Mouse (Mus musculus): ENCODE measurements around the gene Tjp3. TPM values are rescaled to one million over a fixed set of nuclear protein-coding genes. Genes with fewer than 3 reads are reported as not detected.

Gene Tjp3
- total RNA-seq, 2 experiments from 2014 or later, result 0.14 to 0.34 TPM

- intact Hi-C loops (cut with DNase I), result no loop called here
- DNase-seq, result no peak
Observed at GRCm38 (mm10) chr10:81277676-81278075, 13.7 kb downstream of the Tjp3 start.

DNA sequence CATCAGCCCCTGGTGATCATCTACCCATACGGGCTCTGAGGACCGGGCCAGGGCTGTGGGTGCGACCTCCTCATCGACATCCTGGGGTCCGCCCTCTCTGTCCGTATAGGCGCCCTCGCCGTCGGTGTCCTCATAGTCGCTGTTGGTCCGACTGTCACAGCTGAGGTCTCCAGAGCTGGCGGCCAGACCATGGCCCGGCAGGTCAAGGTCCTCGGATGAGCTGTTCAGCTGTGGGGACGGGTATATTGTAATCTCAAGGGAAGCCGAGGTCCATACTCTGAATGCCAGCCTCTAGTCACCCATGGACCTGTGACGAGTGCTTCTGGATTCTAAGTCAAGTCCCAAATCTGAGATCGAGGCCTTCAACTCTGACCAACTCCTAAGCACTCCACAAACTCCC, 17.5 kb downstream of the Tjp3 start:
- no peak for DNase-seq
- intact Hi-C loops (cut with DNase I), result no loop called here

GRCm38 (mm10) chr10:81272356-81272755, 19.0 kb downstream of the Tjp3 start:
- intact Hi-C loops (cut with DNase I), result no loop called here
- DNase-seq, result no peak

- DNase-seq, result no peak
- intact Hi-C loops (cut with DNase I), result loop anchor here (10.0 kb wide), 1 partner anchor 554 kb away; no protein-coding TSS in a partner anchor
Observed at GRCm38 (mm10) chr10:81268643-81269412, 22.6 kb downstream of the Tjp3 start.

- intact Hi-C loops (cut with DNase I), result loop anchor here (10.0 kb wide), 1 partner anchor 553 kb away; no protein-coding TSS in a partner anchor
- peak; percentile 82 to 88 for DNase-seq
Observed at GRCm38 (mm10) chr10:81268056-81268455, 23.3 kb downstream of the Tjp3 start.

DNA sequence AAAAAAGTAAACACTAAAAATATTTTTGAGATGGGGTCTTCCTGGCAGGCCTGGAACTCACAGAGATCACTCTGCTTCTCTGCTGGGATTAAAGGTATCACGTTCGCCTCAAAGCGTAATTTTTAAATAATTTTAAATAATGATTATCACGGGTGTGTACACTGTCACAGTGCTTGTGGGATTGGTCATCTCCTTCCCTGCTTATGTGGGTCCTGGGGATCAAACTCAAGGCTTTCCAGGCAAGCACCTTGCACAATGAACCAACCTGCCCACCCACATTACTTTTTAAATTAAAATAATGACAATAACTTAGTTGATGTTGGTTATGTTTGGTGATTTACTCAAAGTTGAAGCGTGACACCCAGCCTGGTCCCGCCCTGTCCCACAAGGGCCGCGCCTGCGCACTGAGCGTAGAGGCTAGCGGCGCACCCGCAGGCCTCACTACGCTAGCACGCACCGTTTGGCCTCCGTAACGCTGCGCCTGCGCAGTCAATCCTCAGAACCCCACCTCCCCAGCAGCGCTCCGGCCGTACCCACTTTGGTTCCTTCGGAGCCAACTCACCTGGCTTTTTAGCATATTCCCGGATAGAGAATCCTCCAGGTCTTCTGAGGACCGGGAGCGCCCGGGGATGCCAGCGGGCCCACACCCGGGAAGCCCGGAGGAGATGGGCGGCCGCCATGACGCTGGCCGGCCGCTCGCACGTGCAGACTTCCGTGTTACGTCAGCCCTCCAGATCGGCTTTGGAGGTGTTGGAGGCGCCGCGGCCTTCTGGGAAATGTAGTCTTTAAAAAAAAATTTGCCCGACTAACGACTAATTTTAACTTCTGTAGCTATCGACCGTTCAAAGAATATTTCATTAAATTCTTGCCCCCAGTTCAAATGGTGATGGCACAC, 24.9 kb downstream of the Tjp3 start, which contains the start of the genes Mrpl54 and Apba3:
Mrpl54 (minus strand) TSS at position 724 of the 895 bp plus-strand sequence.
Apba3 (plus strand) TSS at position 750 of the 895 bp plus-strand sequence.
- peak; percentile 98 to 99 for DNase-seq
- intact Hi-C loops (cut with DNase I), result loop anchor here (10.0 kb wide), 1 partner anchor 552 kb away; no protein-coding TSS in a partner anchor

DNA sequence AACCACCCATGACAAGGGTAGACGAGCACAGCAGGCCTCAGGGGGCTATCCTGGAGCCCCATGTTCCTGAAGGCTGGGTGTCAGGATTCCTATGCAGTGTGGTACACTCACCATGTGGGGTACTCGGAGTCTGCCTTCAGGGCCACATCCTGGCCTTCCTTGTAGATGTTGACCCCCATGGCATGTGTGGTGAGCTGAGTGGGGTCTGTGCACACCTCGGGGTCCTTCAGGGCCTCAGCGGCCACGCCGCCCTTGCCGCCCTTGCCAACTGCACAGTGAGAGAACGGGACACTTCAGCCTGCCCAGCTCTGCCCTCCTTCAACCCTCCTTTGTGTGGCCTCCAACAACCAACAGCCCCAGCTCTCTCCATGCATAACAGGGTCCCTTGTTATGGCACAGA, 25.8 kb downstream of the Tjp3 start:
- intact Hi-C loops (cut with DNase I), result loop anchor here (10.0 kb wide), 1 partner anchor 551 kb away; no protein-coding TSS in a partner anchor
- DNase-seq, result no peak

DNA sequence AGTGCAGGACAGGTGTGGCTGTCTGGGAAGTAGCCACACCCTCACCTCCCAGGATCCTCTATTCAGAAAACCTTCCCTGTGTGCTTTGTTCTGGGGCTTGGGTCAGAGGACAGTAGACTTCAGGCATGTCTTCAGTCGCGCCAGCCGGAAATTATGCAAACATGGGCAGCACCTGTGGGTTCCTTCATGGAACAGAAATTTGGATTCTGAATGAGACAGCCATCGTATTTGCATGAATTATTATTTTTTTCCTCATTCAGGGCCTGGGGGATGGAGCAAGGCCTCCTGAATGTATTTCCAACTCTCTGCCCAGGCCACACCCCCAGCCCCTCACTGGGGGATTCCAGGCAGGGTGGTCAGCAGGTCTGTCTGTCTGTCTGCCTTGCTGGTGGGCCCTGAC, 30.4 kb downstream of the Tjp3 start:
- intact Hi-C loops (cut with DNase I), result loop anchor here (10.0 kb wide), 1 partner anchor 546 kb away; no protein-coding TSS in a partner anchor
- no peak for DNase-seq

DNA sequence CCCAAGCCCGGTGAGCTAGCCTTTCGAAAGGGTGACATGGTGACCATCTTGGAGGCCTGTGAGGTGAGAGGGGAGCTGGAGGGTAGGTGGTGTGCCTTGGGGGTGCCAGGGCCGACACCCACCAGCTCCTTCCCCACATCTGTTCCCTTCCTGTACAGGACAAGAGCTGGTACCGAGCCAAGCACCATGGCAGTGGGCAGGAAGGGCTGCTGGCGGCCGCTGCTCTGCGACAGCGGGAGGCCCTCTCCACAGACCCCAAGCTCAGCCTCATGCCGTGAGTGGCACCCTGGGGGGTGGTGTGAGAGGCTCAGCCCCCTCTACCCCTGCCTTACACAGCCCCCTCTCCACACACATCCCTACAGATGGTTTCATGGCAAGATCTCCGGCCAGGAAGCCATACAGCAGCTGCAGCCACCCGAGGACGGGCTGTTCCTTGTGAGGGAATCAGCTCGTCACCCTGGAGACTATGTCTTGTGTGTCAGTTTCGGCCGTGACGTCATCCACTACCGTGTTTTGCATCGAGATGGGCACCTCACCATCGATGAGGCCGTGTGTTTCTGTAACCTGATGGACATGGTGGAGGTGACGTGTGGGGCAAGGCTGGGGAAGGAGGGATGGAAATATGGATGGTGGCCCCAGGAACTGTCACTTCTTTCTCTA, 32.0 kb downstream of the Tjp3 start:
- DNase-seq, result no peak
- intact Hi-C loops (cut with DNase I), result no loop called here

GRCm38 (mm10) chr10:81257158-81258039, 34.0 kb downstream of the Tjp3 start:
- intact Hi-C loops (cut with DNase I), result no loop called here
- no peak for DNase-seq

DNA sequence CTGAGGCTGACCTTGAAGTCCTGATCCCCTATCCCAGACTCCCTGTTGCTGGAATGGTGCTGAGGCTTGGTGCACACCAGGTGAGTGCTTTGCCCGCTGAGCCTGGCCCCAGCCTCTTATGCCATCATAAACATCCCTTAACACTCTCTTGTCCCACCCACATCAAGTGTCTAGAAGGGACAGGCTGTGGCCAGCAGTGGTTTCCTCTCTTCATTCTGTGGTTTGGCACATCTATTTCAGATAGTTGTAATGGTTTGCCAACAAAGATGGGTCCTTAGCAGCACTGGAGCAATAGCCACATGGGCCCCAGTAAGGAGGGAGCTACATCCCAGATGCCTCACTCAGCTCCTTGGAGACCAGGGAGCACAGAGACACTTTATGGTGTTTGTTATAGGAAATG, 36.5 kb downstream of the Tjp3 start:
- intact Hi-C loops (cut with DNase I), result no loop called here

DNA sequence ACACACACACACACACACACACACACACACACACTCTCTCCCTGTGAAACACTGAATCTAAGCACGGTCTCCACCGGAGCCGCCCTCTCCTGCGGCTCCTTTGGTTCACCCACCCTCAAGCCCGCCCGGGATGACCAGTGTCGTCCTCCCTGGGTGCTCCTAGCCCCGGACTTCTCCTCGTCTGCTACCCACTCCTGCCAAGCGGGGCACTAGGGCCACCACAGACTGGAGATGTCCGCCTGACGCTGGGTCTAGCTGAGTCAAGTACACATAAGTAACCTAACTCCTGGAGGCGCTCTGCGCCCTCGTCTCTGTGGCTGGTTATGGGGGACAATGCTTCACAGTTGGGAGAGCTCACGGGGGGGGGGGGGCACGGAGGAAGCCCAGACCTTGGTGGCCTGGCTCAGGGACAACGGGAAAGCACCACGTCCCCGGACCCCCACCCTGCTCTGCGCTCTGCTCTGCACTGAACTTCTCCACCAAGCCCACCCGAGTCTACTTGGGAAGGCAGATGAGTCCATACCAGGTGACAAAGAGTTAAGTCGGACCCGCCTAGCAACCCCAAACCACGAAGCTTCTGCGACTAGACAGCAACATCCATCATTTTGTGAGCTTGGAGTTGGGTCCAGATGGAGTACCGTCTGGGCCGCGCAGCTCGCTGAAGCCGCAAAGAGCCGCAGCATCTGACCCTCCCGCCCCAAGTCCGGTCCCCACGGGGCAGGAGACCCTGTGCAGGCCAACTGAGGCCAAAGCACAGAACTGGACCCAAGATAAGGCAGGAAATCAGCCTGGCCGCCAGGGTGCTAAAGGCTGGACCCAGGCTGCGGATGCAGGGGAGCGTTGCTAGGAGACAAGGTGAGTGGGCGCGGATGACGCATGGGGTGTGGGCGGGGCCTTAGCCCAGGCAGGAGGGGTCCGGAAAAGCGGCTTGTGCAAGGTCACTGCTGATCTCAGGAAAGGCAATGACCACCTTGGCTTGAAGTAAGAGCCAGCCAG, 38.7 kb downstream of the Tjp3 start, which contains the start of gene Matk:
Matk (plus strand) TSS at position 512 of the 996 bp plus-strand sequence.
- peak in 1 of 2 experiments; percentile 48 for DNase-seq
- intact Hi-C loops (cut with DNase I), result no loop called here

More for the DNA sequence above, 36.5 kb downstream of the Tjp3 start:
- no peak for DNase-seq

DNA sequence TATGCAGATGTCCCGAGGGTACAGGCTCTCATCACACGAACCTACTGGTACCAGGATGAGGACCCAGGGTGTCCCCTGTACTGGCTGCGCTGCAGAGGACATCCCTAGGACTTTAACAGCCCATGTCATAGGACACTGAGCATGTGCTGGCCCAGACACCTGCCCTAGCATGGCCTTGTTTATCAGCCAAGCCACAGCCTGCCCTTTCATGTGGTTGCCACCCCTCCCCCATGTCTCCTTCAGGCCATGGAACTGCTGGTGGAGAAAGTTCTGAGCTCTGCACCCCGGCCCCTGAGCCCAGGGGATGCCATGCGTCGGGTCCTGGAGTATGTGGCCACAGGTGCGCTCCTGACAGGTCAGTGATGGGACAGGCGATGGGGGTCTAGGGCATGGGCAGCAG, 41.9 kb downstream of the Tjp3 start:
- intact Hi-C loops (cut with DNase I), result no loop called here
- no peak for DNase-seq

DNA sequence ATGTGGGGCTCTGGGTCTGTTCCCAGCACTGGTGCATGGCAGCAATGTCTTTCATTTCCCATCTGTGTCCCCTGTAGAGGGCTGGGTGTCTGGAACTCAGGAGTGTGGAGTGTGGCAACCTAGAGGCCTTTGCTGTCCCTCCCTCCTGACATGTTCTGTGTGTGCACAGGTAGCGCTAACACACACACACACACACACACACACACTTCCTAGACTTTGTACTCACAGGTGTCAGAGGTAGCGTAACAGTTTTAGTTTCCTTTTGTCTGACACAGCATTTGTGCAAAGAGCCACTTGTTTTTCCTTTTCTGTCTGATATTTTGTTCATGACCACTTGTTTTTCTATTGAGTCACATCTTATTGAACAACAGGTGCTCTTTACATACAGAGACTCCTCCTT, 43.6 kb downstream of the Tjp3 start:
- intact Hi-C loops (cut with DNase I), result no loop called here
- no peak for DNase-seq

DNA sequence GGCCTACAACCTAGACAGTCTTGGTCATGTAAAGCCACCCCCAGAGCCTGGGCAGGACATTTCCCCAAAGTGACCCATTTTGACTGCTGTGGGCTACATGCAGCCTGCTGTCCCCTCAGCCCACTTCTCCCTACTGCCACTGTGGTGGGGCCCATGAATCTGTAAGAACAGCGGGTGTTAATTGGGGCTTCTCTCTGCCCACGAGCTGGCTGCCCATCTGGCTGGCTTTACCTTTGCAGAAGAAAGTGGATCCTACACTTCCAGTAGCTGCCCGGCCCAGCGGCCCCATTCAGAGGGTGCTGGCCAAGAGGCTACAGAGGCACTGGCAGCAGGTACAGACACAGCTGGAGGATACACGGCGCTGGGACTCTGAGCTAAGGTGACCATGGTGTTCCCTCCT, 46.2 kb downstream of the Tjp3 start:
- intact Hi-C loops (cut with DNase I), result loop anchor here (2.0 kb wide), 1 partner anchor 42 kb away; no protein-coding TSS in a partner anchor
- DNase-seq, result no peak

GRCm38 (mm10) chr10:81244595-81244994, 46.8 kb downstream of the Tjp3 start:
- intact Hi-C loops (cut with DNase I), result loop anchor here (2.0 to 5.0 kb wide), 2 partner anchors 42 to 98 kb away; partner anchors contain the start of gene Gipc3

GRCm38 (mm10) chr10:81244146-81244545, 47.2 kb downstream of the Tjp3 start:
- DNase-seq, result no peak
- intact Hi-C loops (cut with DNase I), result loop anchor here (2.0 to 5.0 kb wide), 2 partner anchors 43 to 98 kb away; partner anchors contain the start of gene Gipc3

More at GRCm38 (mm10) chr10:81244595-81244994, 46.8 kb downstream of the Tjp3 start:
- DNase-seq, result peak; percentile 82 to 92

DNA sequence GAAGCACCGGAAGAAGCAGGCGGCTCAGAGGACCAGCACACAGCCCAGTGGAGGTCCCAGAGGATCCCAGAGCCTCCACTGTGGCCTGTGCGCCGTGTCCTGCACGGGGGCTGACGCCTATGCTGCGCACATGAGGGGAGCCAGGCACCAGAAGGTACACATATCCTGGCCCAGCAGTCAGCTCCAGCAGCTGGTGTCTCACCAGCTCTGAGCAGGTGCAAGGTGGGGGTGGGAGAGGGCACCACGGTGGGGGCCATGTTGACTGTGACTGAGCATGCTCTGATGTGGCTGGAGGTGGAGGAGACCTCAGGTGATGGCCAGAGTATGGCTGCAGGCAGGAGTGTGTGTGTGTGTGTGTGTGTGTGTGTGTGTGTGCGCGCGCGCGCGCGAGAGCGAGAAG, 49.4 kb downstream of the Tjp3 start:
- no peak for DNase-seq
- intact Hi-C loops (cut with DNase I), result loop anchor here (5.0 kb wide), 1 partner anchor 100 kb away; the partner anchor contains the start of gene Gipc3
